Mouse (Mus musculus) thymus, postnatal 14 days (tissue): ENCODE data around the gene Rab3b.
A peak's percentile ranks its signal among the peaks of the same experiment; 100 is the strongest.

Source experiments
- DNase-seq: peaks from one replicate; pipeline ENCODE4 v3.0.0; 2021

Rab3b gene

GRCm38 (mm10) chr4:108878963-108879822 is at the start of gene Rab3b:
TSS of gene Rab3b (plus strand) at chr4:108879063.
- DNase-seq: peak; percentile 71

GRCm38 (mm10) chr4:108830698-108831097 is 48.2 kb upstream of the Rab3b start:
- no peak for DNase-seq

- DNase-seq: peak; percentile 92
These were observed 45.7 kb upstream of the Rab3b start, which contains the start of gene Btf3l4 for GRCm38 (mm10) chr4:108832916-108833827. TSS of gene Btf3l4 (minus strand) at chr4:108833614.

GRCm38 (mm10) chr4:108833828-108834114 is 45.1 kb upstream of the Rab3b start:
- DNase-seq: no peak

GRCm38 (mm10) chr4:108834115-108834970 is 44.5 kb upstream of the Rab3b start, which contains the start of gene Txndc12:
TSS of gene Txndc12 (plus strand) at chr4:108834601.
- DNase-seq: peak; percentile 82

GRCm38 (mm10) chr4:108834971-108835311 is 43.9 kb upstream of the Rab3b start:
- peak; percentile 30 for DNase-seq

GRCm38 (mm10) chr4:108835496-108835895 is 43.4 kb upstream of the Rab3b start:
- peak; percentile 11 for DNase-seq

- no peak for DNase-seq
These were observed 40.8 kb upstream of the Rab3b start for GRCm38 (mm10) chr4:108838031-108838430.

GRCm38 (mm10) chr4:108841920-108842578 is 36.8 kb upstream of the Rab3b start:
- DNase-seq: no peak

GRCm38 (mm10) chr4:108843336-108843735 is 35.5 kb upstream of the Rab3b start:
- DNase-seq: no peak

- no peak for DNase-seq
These were observed 32.9 kb upstream of the Rab3b start for GRCm38 (mm10) chr4:108845824-108846569.

- peak; percentile 77 for DNase-seq
These were observed 31.0 kb upstream of the Rab3b start, which contains the start of gene Kti12 for GRCm38 (mm10) chr4:108847715-108848504. TSS of gene Kti12 (plus strand) at chr4:108847785.

GRCm38 (mm10) chr4:108848505-108848848 is 30.4 kb upstream of the Rab3b start, which contains the start of gene A730015C16Rik:
TSS of gene A730015C16Rik (minus strand) at chr4:108848619.
- no peak for DNase-seq

GRCm38 (mm10) chr4:108866806-108867205 is 12.1 kb upstream of the Rab3b start:
- no peak for DNase-seq

- DNase-seq: peak; percentile 78
These were observed 9.0 kb upstream of the Rab3b start for GRCm38 (mm10) chr4:108869730-108870374.

GRCm38 (mm10) chr4:108873746-108874145 is 5.1 kb upstream of the Rab3b start:
- DNase-seq: no peak

- DNase-seq: no peak
These were observed 962 bp upstream of the Rab3b start for GRCm38 (mm10) chr4:108877901-108878300.

- DNase-seq: no peak
These were observed 5.0 kb downstream of the Rab3b start for GRCm38 (mm10) chr4:108883815-108884214.

- no peak for DNase-seq
These were observed 8.6 kb downstream of the Rab3b start for GRCm38 (mm10) chr4:108887456-108887855.

- DNase-seq: no peak
These were observed 12.0 kb downstream of the Rab3b start for GRCm38 (mm10) chr4:108890876-108891275.
